Mouse (Mus musculus) thymus, adult 2 months (tissue): ENCODE results near the gene Paf1.

Source experiments
- CTCF ChIP-seq: fragments of 200-500 bp; IDR thresholded peaks from 2 replicates; pipeline ENCODE4 v1.5.1; 2012; ENCODE audit warnings: mild to moderate bottlenecking, control low read depth, low read length, moderate library complexity, borderline replicate concordance; ENCODE audit not compliant: control insufficient read depth, poor library complexity, insufficient read depth; ENCODE audit errors: extremely low read depth
- POLR2A ChIP-seq: fragments of 200-500 bp; IDR thresholded peaks from 2 replicates; pipeline ENCODE4 v1.6.1; 2012; ENCODE audit warnings: mild to moderate bottlenecking, low read length, control low read depth, moderate library complexity; ENCODE audit not compliant: control insufficient read depth, poor library complexity, insufficient read depth; ENCODE audit errors: extremely low read depth

DNA sequence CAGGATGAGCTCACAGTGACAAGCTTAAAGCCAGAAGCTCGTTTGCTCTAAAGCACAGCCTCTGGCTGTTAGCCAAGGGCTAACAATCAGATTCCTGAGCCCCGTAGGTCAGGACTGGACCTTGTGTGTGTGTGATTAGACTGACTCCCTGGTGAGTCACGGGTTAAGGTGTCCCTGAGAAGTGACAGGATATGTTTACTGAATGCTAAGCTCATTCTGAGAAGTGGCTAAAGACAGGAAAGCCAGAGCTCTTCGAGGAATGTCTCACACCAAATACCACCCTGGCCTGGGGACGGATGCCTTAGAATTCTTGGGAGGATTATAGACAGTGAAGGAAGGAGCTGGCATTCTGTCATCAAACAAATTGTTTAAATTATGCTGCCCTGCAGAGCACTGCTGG is 34.8 kb upstream of the Paf1 start:
- TF ChIP-seq CTCF (no peak), POLR2A (no peak)
